Mouse (Mus musculus): ENCODE data around the gene Slc9b1.

GRCm38 (mm10) chr3:135396081-135396480 is 48.3 kb downstream of the Slc9b1 start:
- TF ChIP-seq POLR2A (IDR thresholded peaks at IDR 0.05; ENCODE audit: borderline replicate concordance, extremely low read depth, low read depth, low read length) (no peak), CTCF (IDR thresholded peaks at IDR 0.05; ENCODE audit: insufficient read depth, low read length) (no peak)
